Comparison of ENCODE assay signal across 22 mouse cellular contexts in the genomic region with DNA sequence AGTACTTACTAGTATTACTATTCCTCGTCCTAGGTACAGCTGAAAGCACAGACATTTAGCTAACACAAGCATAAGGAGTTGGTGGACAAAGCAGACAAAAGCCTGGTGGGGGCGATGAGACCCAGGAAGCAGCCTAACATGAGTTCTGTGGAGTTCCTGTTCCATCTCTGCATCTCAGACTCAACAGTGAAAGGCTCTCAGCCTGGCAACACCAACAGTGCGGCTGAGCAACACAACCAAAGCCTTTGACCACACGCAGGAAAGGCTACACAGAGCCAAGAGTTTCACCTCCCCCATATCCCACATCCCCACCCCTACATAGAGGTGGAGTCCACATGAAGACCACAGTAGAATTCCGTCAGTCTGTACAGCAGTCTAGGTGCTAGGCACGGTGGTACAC. TPM values are rescaled to one million over a fixed set of nuclear protein-coding genes. Genes with fewer than 3 reads are reported as not detected.
DNase-seq lines count a peak whose midpoint lies in the region; ATAC-seq lines count a peak whose summit lies in the region.
"Had no signal": no experiment of that assay in that cellular context is flagged by ENCODE, and none has a peak within 500 bp of the region (broad histone marks: within the 10 kb centered on the region; RNA-seq: fewer than 3 reads in every experiment).

No protein-coding gene starts in this region.

- no peak overlapping the region for H3K4me3 ChIP-seq in kidney, embryonic 16.5 days (ENCODE audit: low read length)
- H3K4me3 ChIP-seq: hindbrain, embryonic 13.5 days had no signal

- H3K9ac ChIP-seq in kidney, embryonic 16.5 days (replicated peaks; ENCODE audit: low read length), result no peak overlapping the region
- H3K9ac ChIP-seq: hindbrain, embryonic 13.5 days; liver, embryonic 14.5 days had no signal

- peaks cover 52% of the 10 kb centered on the region for H3K4me1 ChIP-seq in kidney, embryonic 16.5 days (ENCODE audit: insufficient read depth, low read length)

- WGBS in kidney, embryonic 16.5 days, result 81% methylated on average over 6 of the region's 6 CpGs

- no peaks in the 10 kb centered on the region for H3K9me3 ChIP-seq in kidney, embryonic 16.5 days (ENCODE audit: low read length)
- H3K9me3 ChIP-seq: hindbrain, embryonic 13.5 days had no signal

- peak; percentile 57 for DNase-seq in cerebellum, adult 9-10 months
- DNase-seq in cerebellum, adult 9-11 months, result no peak
- no peak for DNase-seq in kidney, postnatal 14 days
- peak; percentile 37 for DNase-seq in thymus, postnatal 0 days (ENCODE audit: low spot score)
- DNase-seq in thymus, postnatal 25 days, result no peak
- peak; percentile 16 for DNase-seq in naive thymus-derived CD4-positive, alpha-beta T cell, adult 2 months (ENCODE audit: low read depth)
- DNase-seq in embryo, embryonic 11 days, result no peak
- DNase-seq: adrenal gland, postnatal 14 days; cerebellum, adult 8-10 months; gastrocnemius, postnatal 25 days; heart, postnatal 14 days; kidney, adult 9 months; kidney, postnatal 36 days; layer of hippocampus, postnatal 36 days; liver; lung, adult 2 months; lung, postnatal 10 days had no signal

- peak overlapping the region; percentile 17; the same call in 1 of the 2 replicates for H3K27ac ChIP-seq in kidney, embryonic 16.5 days (ENCODE audit: low read length)
- H3K27ac ChIP-seq: liver, embryonic 14.5 days; macrophage had no signal

- H3K27me3 ChIP-seq in kidney, embryonic 16.5 days (ENCODE audit: insufficient read depth, low read length), result no peaks in the 10 kb centered on the region
- H3K27me3 ChIP-seq: hindbrain, embryonic 13.5 days had no signal

- no peak for ATAC-seq in kidney, embryonic 16.5 days (ENCODE audit: low FRiP score, low TSS enrichment)
- ATAC-seq: forebrain, embryonic 14.5 days had no signal

- no peaks in the 10 kb centered on the region for H3K36me3 ChIP-seq in kidney, embryonic 16.5 days (ENCODE audit: insufficient read depth, low read length)
- H3K36me3 ChIP-seq: hindbrain, embryonic 13.5 days had no signal

- H3K4me2 ChIP-seq in kidney, embryonic 16.5 days (replicated peaks; ENCODE audit: low read depth, low read length), result no peak overlapping the region
- H3K4me2 ChIP-seq: hindbrain, embryonic 13.5 days had no signal

RNA-seq across cellular contexts. Expression of gene Sestd1, which starts 15.8 kb away (rescaled TPM):
- 30.0 TPM in 2 replicates for polyA plus RNA-seq in kidney, embryonic 16.5 days (2015; fragmentation: Nextera tagmentation; extraction: Ambion mirVana)
- polyA plus RNA-seq in thymus, postnatal 0 days (2015; fragmentation: Nextera tagmentation; extraction: Ambion mirVana), result 9.5 and 11.0 TPM in 2 replicates

Comparison
In these comparisons a context has a peak if more than half of its experiments do, and no peak if none do; other contexts are left out.
1. DNase-seq: peak in cerebellum, adult 9-10 months (single experiment), thymus, postnatal 0 days (single experiment) and naive thymus-derived CD4-positive, alpha-beta T cell, adult 2 months (single experiment); none in cerebellum, adult 9-11 months (single experiment), kidney, postnatal 14 days (single experiment), thymus, postnatal 25 days (single experiment) and embryo, embryonic 11 days (single experiment).